Mouse (Mus musculus) brain, embryonic 14.5 days (tissue): ENCODE measurements around the gene Olfr544. TPM values are rescaled to one million over a fixed set of nuclear protein-coding genes. Genes with fewer than 3 reads are reported as not detected.
"Not testable (repeated sequence)": the region's sequence is repeated elsewhere in the genome, so short reads cannot be mapped to it uniquely, and the experiment has no call there.

Experiments used
- DNase-seq: peaks from one replicate; pipeline ENCODE4 v3.0.0-alpha.2; 2011; ENCODE audit warnings: low read depth
- CTCF ChIP-seq: fragments of 200-500 bp; IDR thresholded peaks from 2 replicates; pipeline ENCODE4 v1.5.1; 2012; ENCODE audit warnings: inconsistent platforms, mild to moderate bottlenecking, moderate library complexity, borderline replicate concordance; ENCODE audit not compliant: insufficient read depth, insufficient read length; ENCODE audit errors: extremely low read depth
- POLR2A ChIP-seq: fragments of 200-500 bp; IDR thresholded peaks from 2 replicates; pipeline ENCODE4 v1.6.1; 2012; ENCODE audit warnings: mild to moderate bottlenecking, inconsistent platforms, borderline replicate concordance; ENCODE audit not compliant: poor library complexity, insufficient read depth, insufficient read length, severe bottlenecking; ENCODE audit errors: extremely low read depth
- polyA plus RNA-seq: library from polyadenylated mRNA; depleted of rRNA; stranded (reverse); fragments of >200 nt; gene quantifications from 2 replicates; pipeline ENCODE4 v1.2.3, GENCODE M21; 2012

Gene Olfr544
- polyA plus RNA-seq, 1 experiment: not detected

DNA sequence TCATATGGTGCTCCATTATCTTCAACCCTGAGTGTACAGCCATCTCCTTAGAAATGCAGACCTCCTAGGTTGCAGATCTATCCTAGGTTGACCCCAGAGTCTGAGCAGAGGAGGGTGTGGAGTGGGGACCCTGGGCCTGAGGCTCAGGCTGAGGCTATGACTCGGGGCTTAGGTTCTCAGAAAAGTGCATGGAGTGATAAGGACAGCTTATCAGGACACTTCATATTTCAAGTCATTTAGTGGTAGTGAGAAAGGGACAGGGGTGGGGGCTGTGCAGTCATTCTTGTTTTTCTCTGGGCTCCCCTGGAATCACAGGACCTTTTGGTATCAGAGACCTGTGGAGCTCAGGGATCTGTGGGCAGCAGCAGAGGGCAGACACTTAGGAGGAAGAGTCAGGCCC lies 2.0 kb downstream of the Olfr544 start:
- no peak for DNase-seq
- TF ChIP-seq CTCF (no peak), POLR2A (no peak)

DNA sequence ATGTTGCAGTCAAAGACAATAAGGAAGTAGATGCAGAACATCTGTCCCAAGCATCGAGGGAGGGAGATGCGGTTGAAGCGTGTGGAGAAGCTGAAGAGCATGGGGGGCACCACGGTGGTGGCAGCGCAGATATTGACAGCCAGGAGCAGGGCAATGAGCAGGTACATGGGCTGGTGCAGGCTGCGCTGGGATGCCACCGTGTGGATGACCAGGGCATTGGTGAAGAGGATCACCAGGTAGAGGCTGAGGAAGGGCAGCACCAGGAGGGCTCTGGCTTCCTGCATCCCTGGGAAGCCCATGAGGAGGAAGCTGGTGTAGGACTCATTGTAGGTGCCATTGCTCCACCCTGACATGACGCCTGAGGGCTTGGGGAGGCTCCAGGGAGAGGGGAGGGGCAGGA lies 3.3 kb downstream of the Olfr544 start:
- DNase-seq: not testable (repeated sequence)

DNA sequence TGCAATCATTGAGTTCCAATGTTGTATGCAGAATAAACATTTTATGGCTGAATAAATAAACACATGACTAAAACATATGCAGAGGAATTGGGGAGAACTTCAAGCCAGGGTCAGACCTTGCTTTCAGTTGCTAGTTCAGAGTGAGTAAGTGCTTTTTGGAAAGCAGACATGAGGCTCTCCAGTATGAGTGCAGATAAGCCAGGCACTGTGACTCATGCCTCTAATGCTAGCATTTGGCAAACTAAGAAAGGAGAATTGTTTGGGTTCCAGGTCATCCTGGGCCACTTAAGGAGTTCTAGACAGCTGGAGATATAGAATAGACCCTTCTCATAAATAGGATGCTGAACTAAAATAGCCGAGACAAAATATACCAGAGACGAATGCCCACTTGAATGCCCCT lies 4.4 kb downstream of the Olfr544 start:
- no peak for TF ChIP-seq POLR2A
- TF ChIP-seq CTCF: no peak
- no peak for DNase-seq

DNA sequence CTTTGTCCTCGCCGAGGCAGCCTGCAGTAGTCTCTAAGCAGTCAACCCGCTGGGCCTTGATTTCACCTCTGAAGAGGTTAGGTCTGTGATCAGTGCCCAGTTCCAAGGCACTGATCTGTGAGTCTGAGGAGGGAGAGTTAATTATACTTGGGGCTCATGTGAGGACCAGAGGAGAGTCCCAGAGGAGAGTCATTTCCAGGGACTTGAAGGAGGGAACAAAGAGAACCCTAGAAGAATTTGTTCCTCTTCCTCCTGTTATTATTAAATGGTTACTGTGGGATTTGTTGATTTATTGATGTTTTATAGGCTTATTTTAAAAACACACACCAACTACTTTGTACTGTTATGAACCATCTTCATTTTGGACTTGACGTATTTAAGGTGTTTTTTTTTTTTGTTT lies 6.5 kb downstream of the Olfr544 start, which contains the start of gene Olfr543:
Gene Olfr543 (minus strand): TSS at position 101 of the 400 bp plus-strand sequence.
- DNase-seq: no peak
- no peak for TF ChIP-seq POLR2A
- TF ChIP-seq CTCF: no peak

DNA sequence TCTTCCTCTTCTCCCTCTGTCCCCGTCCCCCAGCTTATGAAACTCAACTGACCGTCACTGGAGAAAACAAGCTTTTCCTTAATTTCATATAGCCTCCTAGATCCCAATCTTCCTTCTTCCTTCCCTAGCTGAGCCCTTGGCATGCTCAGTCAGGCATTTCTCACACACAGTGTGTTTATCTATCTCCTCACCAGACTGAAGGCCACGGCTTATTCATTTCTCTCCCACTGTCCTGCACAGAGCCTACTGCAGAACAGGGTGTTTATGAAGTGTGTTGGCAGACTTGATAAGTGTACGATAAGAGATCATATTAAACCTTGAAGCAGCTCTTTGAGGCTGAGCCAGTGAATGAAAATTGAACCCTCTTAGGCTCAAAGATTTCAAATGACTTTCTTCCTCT lies 7.3 kb downstream of the Olfr544 start:
- no peak for TF ChIP-seq POLR2A
- TF ChIP-seq CTCF: no peak
- DNase-seq: no peak

DNA sequence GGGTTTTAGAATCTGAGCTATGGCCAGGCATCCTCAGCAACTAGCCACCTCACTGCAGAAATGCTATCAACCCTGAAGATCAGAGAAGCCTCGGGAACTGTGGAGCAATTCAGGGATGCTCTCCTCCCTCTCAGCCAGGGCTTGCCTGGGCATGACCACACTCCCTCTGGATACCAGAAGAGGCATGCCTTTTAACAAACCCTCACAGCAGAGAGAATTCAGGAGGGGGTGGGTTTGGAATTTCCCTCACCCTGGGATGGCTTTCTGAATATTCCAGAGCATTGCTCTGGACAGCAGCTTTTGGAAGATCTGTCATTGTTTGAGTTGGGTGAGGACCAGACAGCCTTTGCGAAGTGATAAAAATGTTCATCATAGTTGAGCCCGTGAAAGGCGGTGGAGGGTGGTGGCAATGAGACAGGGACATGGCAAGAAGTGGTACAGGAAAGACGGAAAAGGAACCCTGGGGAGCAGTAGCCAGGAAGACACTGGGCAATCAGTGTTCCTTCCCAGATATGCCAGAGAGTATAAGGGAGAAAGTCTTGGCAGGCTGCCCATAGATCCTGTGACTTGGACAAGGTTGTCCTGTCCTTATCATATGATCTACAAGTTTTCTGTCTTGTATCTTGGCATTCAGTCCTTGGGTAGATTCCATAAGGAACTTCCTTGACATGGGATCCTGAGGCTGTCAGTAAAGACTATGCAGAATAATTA lies 8.6 kb downstream of the Olfr544 start:
- TF ChIP-seq CTCF (no peak), POLR2A (no peak)
- DNase-seq: no peak

DNA sequence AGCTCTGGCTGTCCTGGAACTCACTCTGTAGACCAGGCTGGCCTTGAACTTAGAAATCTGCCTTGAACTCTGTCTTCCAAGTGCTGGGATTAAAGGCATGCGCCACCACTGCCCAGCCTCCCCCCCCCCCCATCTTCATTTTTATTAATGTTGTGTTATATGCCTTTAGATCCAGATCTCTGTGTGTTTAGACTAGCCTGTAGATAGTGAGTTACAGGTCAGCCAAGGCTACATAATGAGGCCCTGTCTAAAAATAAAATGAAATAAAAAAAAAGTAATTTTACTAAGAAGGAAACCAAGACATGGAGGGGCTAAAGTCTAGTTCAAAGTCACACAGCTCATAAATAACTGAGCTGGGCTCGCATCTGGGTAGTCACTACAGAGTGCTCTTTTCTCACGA lies 9.2 kb downstream of the Olfr544 start:
- no peak for TF ChIP-seq CTCF
- no peak for TF ChIP-seq POLR2A
- DNase-seq: no peak

DNA sequence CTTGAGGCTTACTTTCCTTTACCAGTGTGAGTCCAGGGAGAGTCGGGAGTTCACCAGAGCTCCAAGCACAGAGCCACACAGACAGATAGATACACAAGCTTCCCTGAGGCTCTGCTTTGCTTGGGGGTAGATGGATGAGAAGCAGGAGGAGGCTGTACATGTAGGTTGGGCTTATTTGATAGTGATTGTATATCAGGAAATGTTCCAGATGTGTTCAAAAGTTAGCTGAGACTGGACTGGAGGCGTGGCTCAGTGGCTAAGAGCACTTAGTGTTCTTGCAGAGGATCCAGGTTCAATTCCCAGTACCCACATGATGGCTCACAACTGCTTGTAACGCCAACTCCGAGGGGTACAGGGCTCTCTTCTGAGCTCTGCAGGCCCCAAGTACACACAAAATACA lies 9.7 kb downstream of the Olfr544 start:
- no peak for DNase-seq
- TF ChIP-seq POLR2A (no peak), CTCF (no peak)

DNA sequence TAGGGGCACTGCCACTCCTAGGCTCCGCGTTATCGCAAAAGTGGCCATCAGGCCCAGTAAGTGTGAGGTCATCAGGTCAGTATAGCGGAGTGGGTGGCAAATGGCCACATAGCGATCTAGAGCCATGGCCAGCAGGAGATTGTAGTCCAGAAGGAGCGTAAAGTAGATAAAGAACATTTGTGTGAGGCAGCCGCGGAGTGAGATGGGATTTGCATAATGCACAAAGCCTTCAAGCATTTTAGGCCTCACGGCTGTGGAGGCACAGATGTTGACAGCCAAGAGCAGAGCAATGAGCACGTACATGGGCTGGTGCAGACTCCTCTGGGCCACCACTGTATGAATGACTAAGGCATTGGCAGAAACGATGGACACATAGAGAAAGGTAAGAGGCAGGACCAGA lies 10.7 kb downstream of the Olfr544 start:
- TF ChIP-seq CTCF (peak; percentile 15; the same call in 1 of the 2 replicates), POLR2A (no peak)

DNA sequence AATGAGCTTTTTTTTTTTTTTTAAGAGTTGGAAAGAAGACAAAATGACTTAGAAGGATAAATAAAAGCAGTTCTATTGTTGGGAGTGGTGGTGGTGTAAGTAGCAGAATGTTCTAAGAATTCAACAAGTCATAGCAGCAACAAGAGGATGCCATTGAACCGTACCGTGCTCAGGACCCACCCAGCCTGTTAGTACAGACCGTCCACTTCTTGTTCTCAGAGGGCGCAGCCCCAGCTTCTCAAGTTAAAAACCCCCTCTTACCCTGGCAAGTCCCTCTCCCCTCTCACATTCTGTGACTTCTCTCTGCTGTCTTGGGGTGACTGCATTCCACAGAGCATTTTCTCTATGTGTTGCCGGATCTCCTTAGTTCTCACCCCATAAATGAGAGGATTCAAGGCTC lies 11.5 kb downstream of the Olfr544 start:
- TF ChIP-seq CTCF (no peak), POLR2A (no peak)
- no peak for DNase-seq

More for the DNA sequence above, 10.7 kb downstream of the Olfr544 start:
- DNase-seq: peak; percentile 9

DNA sequence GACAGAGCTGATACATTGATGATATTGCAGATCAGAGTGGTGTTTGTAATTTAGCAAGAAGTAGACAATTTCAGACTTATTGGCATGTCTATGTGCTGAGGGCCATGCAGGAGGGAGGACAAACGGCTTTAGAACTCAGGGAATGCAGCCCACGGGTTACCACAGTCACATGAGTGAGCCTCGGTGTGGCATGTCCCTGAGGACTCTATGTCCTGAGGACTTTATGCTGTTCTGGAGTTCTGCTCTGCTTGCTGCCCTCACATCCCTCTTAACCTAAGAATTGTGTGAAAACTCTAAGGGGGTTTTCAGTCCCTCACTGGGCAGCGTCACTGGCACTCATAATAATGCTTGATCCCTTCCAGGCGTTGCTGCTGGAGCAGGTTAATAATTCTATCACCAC lies 15.4 kb downstream of the Olfr544 start:
- TF ChIP-seq CTCF: no peak
- TF ChIP-seq POLR2A: no peak
- DNase-seq: no peak

DNA sequence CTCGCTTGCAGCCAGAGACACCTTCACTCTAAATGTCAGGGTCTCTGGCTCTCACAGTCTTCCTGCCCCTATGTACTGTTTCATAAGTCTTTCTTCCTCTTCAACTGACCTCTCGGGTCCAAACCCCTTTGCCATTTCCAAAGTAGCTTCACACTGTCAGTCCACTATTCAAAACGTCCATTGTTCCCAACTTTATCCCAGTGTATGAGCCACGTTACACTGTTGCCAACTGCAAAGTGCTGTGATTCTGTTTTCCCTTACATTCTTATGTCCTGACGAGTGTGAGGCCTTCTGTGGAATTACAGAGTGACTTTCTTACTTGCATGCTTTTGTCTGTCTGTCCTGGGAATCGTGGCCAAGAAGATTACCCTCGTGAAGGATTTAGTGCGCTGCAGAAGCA lies 20.5 kb downstream of the Olfr544 start:
- no peak for DNase-seq
- TF ChIP-seq POLR2A (no peak), CTCF (no peak)

DNA sequence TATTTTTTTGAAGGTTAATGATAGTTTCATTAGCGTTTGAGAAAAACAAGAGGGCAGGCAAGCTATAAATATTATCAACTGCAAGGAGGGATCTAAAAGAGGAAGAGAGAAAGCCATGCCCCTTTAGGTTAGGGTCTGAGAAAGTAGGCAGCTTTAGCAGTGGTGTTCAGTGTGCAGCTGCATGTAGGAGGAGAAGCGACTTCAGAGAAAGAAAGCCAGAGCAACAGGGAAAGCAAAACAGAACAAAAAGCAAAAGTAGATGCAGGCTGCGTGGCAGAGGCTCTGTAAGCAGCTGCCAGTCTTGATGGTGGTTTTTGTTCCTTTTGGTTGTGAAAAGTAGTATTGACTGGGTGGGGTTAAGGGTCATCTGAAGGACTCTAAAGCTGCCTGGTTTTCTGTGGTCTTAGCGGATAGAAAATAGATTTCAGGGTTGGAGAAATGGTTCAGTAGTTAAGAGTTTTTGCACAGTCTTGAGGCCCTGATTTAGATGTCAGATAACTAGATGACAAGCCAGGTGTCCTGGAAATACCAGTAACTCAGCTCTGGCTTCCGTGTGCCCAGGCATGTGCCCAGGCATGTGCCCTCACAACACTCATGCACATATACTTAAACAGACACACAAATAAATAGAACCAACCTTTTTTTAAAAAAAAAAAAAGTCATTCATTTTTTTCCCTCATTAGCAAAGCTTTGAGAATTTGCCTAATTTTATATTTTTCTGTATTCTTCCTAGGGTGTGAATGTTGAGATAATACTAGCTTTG lies 29.3 kb downstream of the Olfr544 start:
- TF ChIP-seq POLR2A (no peak), CTCF (no peak)
- DNase-seq: no peak

DNA sequence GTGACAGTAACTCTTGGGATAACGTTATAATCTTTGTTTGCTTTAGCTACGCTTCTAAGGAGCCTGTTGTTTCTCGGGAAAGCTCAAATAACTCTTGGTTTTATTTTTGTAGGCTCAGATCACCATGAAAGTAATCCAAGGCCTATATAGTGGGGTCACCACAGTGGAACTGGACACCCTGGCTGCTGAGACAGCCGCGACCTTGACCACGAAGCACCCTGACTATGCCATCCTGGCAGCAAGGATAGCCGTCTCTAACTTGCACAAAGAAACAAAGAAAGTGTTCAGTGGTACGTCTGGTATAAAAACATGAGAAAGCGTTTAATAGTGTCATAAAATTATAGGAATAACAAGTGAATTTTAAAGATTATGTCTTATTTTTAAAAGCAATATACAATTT lies 41.7 kb downstream of the Olfr544 start:
- TF ChIP-seq CTCF (no peak), POLR2A (no peak)
- no peak for DNase-seq
